In genomic region chr1:185681610-185682457, GRCm38 (mm10) we compare ENCODE assay signal across 8 mouse cellular contexts.
A peak's percentile ranks its signal among the peaks of the same experiment; 100 is the strongest.
DNase-seq lines count a peak whose midpoint lies in the region; ATAC-seq lines count a peak whose summit lies in the region.

No protein-coding gene starts in this region.

- H3K9ac ChIP-seq in hindbrain, embryonic 14.5 days = no peak overlapping the region

- no peaks in the 10 kb centered on the region for H3K4me1 ChIP-seq in hindbrain, embryonic 14.5 days (replicated peaks; ENCODE audit: control insufficient read depth, insufficient read depth, low read length)

- DNase-seq in ZHBTc4 (ENCODE audit: low read depth, low spot score) = peak; percentile 68
- DNase-seq in cerebellum, adult 9-11 months = peak; percentile 29
- DNase-seq in frontal cortex, postnatal 14 days (ENCODE audit: low spot score in 2 of 2) = peak; percentile 22 to 82
- DNase-seq in hindbrain, embryonic 14.5 days (ENCODE audit: low spot score) = peak; percentile 89
- peak; percentile 51 for DNase-seq in left cerebral cortex, adult 11 months (ENCODE audit: low spot score)
- DNase-seq in lung, postnatal 4 days = peak; percentile 84 to 87
- peak; percentile 87 for DNase-seq in right cerebral cortex, postnatal 14 days

- 30% methylated on average over 21 of the region's 21 CpGs for WGBS in hindbrain, embryonic 14.5 days

- peak overlapping the region; percentile 54 for H3K27ac ChIP-seq in hindbrain, embryonic 14.5 days

- peak overlapping the region; percentile 33 for H3K4me2 ChIP-seq in hindbrain, embryonic 14.5 days (replicated peaks)

- ATAC-seq in hindbrain, embryonic 14.5 days (ENCODE audit: low FRiP score) = peak; percentile 71; the same call in 1 of the 2 replicates
- ATAC-seq in erythroblast, adult 5-6 weeks (replicated peaks; ENCODE audit: low FRiP score, poor library complexity, severe bottlenecking) = no peak

- H3K36me3 ChIP-seq in hindbrain, embryonic 14.5 days (replicated peaks; ENCODE audit: control insufficient read depth, insufficient read depth) = no peaks in the 10 kb centered on the region

- H3K9me3 ChIP-seq in hindbrain, embryonic 14.5 days (ENCODE audit: control insufficient read depth, low read length) = no peaks in the 10 kb centered on the region

- H3K4me3 ChIP-seq in hindbrain, embryonic 14.5 days (replicated peaks; ENCODE audit: low read length) = no peak overlapping the region

- no peaks in the 10 kb centered on the region for H3K27me3 ChIP-seq in hindbrain, embryonic 14.5 days (ENCODE audit: control insufficient read depth, insufficient read depth, low read length)

Comparison
In these comparisons a context has a peak if more than half of its experiments do, and no peak if none do; other contexts are left out.
1. DNase-seq: peak in every context shown above with its lines; median percentile 89 in hindbrain, embryonic 14.5 days; 87 in right cerebral cortex, postnatal 14 days; 86 in lung, postnatal 4 days; 68 in ZHBTc4; 52 in frontal cortex, postnatal 14 days; 51 in left cerebral cortex, adult 11 months; 29 in cerebellum, adult 9-11 months.